Mouse (Mus musculus): Measurements from ENCODE around the gene Plekha1.

- TF ChIP-seq CTCF (IDR thresholded peaks at IDR 0.05; ENCODE audit: borderline replicate concordance, insufficient read depth, low read length) (no peak), POLR2A (IDR thresholded peaks at IDR 0.05; ENCODE audit: low read depth, low read length) (no peak)
These were observed 95.9 kb downstream of the Plekha1 start for GRCm38 (mm10) chr7:130961429-130961828.

All from embryonic fibroblast, embryonic 13.5 days (primary cell).